Mouse (Mus musculus) heart, postnatal 25 days (tissue): ENCODE measurements around the gene Glyatl3. TPM values are rescaled to one million over a fixed set of nuclear protein-coding genes. Genes with fewer than 3 reads are reported as not detected.

Experiments used
- DNase-seq: peaks from one replicate; pipeline ENCODE4 v3.0.0; 2022; ENCODE audit warnings: low spot score
- intact Hi-C: fragments of 180-260 bp; cut with DNase I; formaldehyde crosslinking; loops from one replicate; pipeline ENCODE4 v1.15.1; 2025
- total RNA-seq, 2 experiments: library from RNA; stranded (reverse); gene quantifications; 2 replicates each; pipeline ENCODE4 v1.2.3; 2021

Gene Glyatl3
- total RNA-seq, 2 experiments from 2014 or later: not detected

DNA sequence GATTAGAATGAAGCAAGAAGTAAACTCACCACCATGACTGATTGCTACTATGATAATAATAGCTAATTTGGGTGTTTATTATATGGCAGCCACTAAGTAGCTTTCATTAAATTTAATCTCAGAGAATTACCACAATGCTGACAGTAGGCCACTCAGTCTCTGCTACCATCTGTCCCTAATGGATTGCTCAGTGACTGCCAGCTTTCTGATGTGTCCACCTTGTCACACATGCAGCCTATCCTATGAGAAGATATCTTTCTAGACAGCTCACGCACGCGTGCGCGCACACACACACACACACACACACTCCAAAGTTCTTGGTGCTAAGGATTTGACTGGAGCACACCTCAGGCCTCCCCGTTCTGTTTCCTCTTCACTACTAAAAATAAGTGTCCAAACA, 41.5 kb downstream of the Glyatl3 start:
- intact Hi-C loops: no loop called here
- no peak for DNase-seq

DNA sequence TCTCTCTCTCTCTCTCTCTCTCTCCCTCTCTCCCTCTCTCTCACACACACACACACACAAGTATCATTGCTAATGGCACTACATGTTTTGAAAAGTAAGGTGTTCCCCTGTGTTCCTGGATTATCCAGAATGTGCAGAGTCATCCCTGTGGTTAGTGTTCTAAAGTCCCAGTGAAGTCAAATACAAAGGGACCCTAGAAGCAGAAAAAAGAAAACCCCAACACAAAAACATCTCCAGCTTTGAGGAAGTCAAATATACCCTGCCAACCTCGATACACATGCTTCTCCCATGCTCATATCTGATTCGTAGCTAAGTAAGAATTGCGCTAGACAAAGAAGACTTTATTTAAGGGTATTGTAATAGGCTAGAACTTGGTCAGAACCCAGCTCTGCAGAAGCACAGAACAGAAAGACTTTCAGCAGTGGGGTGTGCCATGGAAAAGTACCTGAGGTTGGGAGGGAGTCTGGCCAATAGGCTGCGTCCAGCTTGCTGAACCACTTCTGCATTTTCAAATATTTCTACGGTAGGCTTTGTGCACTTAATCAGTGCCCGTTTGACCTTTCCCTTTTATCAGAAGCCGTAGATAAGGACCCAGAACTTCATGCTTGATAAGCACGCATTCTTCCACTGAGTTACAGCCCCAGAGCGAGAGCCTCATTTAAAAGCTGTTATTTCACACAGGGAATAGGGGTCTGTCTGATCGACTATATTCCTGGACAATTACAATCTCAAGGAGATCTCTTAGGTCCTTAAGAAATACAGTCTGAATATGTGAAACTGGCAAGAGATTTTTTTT, 45.0 kb downstream of the Glyatl3 start:
- DNase-seq: no peak
- intact Hi-C loops: loop anchor here (1.0 kb wide), 1 partner anchor 8 kb away; no protein-coding TSS in a partner anchor

DNA sequence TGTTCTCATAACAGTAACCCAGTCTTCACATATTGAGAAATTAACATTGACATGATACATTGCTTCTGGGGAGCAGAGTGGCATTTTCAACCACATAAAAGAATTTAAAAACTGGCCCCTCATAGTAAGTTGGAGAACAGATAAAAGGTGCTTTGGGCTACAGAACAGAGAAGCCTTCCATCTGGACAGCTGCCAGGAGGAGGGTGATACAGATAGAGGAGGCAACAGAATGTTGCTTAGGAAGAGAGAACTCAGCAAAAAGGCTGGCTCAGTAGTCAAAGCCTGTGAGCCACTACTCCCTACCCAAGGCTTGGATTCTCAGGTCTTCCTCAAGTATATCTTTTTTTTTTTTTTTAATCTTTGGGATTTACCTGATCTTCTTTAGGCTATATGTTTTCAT, 59.1 kb downstream of the Glyatl3 start:
- intact Hi-C loops: no loop called here
- DNase-seq: no peak

Other genes with a start within 250 kb of the Glyatl3 start
- not detected for gene Esp1, start 187.2 kb downstream of the Glyatl3 start, total RNA-seq
- gene Crisp2, start 107.3 kb downstream of the Glyatl3 start, total RNA-seq: not detected
- gene Rhag, start 103.2 kb downstream of the Glyatl3 start, total RNA-seq: under 1 TPM; 0.28 to 0.47 TPM
- 1 to 10 TPM in 1 of 2 experiments, under 1 TPM in 1; 0.88 to 1.1 TPM for gene 9130008F23Rik, start 33.8 kb downstream of the Glyatl3 start, total RNA-seq
- gene Mut, start 20.3 kb upstream of the Glyatl3 start, total RNA-seq: 100 to 1,000 TPM; 148 to 157 TPM
- gene Cenpq, start 20.7 kb upstream of the Glyatl3 start, total RNA-seq: 1 to 10 TPM; 4.9 to 6.5 TPM